Mouse (Mus musculus) layer of hippocampus, adult 9-11 months (tissue): ENCODE results near the gene Sh2b3.
A peak's percentile ranks its signal among the peaks of the same experiment; 100 is the strongest.

Experiments
- DNase-seq: peaks from one replicate; pipeline ENCODE4 v3.0.0; 2022

Gene Sh2b3

DNA sequence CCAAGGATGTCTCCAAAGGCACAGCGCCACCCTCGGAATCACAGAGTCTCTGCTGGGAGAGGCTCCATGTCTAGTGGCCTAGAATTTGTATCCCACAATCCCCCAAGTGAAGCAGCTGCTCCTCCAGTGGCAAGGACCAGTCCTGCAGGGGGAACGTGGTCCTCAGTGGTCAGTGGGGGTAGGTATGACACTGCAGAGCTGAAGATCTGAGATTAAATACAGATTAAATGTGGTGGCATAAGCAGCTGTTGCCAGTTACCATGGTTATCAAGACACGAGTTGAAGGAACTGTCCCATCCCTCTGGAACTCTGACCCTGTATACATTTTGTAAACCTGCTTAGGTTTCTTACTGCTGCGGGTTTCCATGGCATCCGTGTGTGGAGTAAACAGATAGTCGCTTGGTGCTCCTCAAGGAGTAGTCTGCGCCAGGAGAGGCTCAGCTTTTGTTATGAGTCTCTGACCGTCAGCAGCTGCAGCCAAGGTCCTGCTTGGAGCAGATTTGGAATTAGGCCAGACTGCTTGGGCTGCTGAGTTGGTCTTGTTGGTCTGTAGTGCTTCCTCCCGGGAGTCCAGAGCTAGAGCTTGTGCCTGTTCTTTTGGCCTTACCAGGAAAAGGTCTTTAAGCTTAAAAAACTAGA lies 53.5 kb downstream of the Sh2b3 start:
- DNase-seq: peak; percentile 23

DNA sequence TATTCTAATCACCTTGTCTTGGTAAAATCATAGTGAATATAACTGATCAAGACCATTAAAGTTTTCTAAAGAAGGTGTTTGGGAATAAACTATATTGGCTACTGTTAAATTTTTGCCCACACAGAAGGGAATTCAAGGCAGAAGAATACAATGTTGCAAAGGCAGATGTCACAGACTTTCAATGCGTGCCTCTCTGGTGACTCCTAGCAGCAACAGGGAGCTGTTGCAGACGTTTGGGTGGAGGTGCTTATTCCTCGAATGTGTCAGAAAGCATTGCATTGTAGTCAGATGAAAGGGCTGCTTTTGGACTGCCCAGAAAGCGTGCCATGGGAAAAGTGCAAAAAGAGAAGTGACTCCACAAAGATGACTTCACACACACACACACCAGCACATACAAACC lies 55.0 kb downstream of the Sh2b3 start:
- DNase-seq: peak; percentile 53

DNA sequence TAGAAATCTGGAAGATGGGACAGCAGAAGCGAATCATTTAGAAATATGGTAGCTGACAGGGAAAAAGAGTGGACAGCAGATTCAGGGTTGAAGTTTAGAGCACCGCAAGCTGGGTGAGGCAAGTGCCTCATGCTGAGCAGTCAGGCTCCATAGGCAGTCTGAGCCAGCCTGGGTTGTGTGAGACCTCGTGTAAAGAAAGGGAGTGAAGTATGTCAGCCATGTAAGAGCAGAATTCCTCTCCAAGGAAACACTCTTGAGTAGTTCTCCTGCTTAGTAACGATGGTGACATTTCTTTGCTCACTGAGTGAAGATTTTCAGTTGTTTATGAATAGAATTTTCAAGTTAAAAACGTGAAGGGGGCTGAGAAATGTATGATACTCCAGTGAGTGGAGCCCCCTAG lies 57.3 kb downstream of the Sh2b3 start:
- no peak for DNase-seq

DNA sequence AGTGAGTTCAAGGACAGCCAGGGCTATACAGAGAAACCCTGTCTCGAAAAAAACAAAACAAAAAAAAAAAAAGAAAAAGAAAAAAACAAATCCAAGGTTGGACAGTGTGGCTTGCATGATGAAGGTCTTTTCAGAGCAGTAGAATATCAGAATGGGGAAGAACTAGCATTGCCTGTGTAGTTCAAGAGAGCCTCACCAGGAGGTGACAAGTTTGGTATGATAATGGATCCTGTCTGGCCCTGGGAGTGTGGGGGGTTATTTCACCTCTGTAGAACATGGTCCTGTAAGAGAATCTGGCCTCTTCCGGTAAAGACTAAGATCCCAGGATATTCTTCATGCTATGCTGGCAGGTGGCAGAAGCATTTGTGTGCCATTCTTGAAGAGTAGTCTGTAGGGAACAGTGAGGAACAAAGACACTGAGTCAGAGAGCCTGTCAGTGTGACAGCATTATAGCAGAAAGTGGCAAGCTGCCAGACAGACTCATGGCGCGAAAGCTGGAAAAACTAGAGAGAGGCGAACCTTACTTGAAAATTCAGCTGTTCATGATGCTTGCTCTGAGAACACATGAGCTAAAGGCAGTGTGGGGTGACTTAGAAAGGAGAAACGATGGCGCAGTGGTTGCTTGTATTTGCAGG lies 58.8 kb downstream of the Sh2b3 start:
- peak; percentile 76 for DNase-seq

DNA sequence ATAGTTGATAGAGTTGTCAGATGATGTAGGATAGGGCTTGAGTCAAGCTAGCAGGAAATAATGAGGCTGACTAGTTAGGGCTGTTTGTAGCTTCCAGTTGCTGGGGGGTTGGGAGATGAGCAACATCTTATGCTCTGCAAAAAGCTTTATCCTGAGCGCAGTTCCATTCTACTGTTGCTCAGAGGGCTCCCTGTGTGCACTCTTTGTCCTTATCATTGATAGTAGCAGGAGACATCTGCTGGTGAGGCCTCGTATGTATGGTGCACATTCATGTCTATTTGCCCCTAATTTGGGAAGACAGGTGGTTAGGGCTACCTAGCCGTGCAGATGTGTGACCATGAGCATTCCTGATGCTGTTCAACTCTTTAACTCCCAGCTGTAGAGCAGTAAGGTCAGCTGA lies 65.8 kb downstream of the Sh2b3 start:
- DNase-seq: no peak

DNA sequence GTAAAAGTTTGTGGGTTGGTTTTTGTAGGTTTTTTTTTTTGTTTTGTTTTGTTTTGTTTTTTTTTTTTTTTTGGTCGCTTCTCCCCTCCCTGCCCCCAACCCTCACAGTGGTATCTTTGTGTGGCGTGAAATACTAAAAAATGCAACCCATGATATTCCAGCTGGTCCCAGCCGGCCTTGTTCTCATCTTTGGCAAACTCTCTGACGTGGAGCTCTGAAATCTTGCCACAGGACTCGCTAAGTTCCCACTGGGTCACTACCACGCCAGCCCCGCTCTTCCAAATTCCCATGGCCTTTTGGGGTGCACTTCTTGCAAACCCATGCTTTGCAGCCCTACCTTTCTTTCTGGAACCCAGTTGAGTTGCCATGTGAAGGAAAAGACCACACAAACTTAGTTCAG lies 67.6 kb downstream of the Sh2b3 start:
- DNase-seq: no peak

DNA sequence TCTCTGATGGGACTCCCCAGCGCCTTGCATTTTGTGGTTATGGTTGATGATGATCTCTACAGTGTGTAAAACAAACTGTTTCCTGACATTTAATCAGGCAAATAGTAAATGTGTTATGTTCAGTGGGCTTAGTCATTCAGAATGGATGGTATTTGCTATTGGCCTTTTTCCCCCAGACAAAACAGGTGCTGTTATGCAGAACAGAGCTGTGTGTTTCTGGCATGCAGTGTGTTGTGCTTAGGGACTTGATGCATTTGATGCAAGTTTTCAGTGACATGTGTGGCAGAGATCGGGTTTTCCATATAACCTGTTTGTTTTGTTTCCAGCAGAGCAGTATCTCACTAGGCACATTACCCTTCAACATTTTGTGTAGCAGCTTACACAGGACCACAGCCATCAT lies 69.9 kb downstream of the Sh2b3 start:
- DNase-seq: no peak

DNA sequence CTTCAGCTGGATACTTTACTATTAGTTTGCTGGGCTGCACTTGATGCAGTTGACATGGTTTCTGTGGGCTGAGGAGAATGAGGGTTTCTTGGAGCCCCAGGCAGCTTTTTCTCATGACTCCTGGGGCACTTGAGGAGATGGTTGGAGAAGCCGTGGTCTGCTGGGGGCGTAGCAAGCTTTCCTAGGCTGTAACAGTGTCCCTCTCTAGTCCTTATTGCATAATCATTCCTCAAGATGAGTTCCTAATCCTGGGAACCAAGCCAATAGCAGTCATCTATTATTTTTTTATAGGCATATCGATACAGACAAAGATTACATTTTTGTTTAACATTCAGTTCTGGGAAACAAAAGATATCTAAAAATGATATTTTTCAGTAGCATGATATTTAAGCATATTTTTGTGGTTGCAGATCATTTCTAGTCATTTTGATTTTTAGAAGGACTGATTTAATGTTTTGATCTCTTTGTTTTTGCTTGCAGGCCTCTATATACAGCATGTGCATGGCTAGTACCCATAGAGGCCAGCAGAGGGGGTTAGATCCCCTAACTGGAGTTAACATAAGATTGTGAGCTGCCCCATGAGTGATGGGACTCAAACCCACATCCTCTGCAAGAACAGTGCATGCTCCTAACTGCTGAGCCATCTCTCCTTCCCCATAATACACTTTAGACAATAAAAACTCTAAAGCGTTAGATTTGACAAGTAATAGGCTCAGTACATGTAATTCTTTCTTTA lies 71.2 kb downstream of the Sh2b3 start:
- no peak for DNase-seq
